ENCODE assay signal across 12 mouse cellular contexts in genomic region chr6:34887131-34887850, GRCm38 (mm10). TPM values are rescaled to one million over a fixed set of nuclear protein-coding genes. Genes with fewer than 3 reads are reported as not detected.
DNase-seq lines count a peak whose midpoint lies in the region; ATAC-seq and TF ChIP-seq lines count a peak whose summit lies in the region.
"Had no signal": no experiment of that assay in that cellular context is flagged by ENCODE, and none has a peak within 500 bp of the region (broad histone marks: within the 10 kb centered on the region; RNA-seq: fewer than 3 reads in every experiment).

No protein-coding gene starts in this region.

- DNase-seq in layer of hippocampus, adult 9-11 months: peak; percentile 73
- no peak for DNase-seq in layer of hippocampus, postnatal 25 days (ENCODE audit: extremely low spot score in 1 of 2, low spot score in 1 of 2)
- DNase-seq in forebrain, embryonic 11.5 days (ENCODE audit: low spot score): peak; percentile 67
- DNase-seq in limb, embryonic 14.5 days (ENCODE audit: low spot score): no peak
- DNase-seq in retina, postnatal 1 day: peak; percentile 90
- no peak for DNase-seq in lung, postnatal 4 days
- no peak for DNase-seq in left cerebral cortex, postnatal 4 days
- DNase-seq in kidney, postnatal 14 days: no peak
- DNase-seq: lung, embryonic 14.5 days; thymus, postnatal 36 days had no signal

- H3K4me1 ChIP-seq in forebrain, embryonic 11.5 days (replicated peaks; ENCODE audit: control insufficient read depth, insufficient read depth, low read length): peaks cover 10% of the 10 kb centered on the region
- H3K4me1 ChIP-seq in limb, embryonic 14.5 days (ENCODE audit: control insufficient read depth, insufficient read depth, low read length): no peaks in the 10 kb centered on the region

- no peaks in the 10 kb centered on the region for H3K9me3 ChIP-seq in forebrain, embryonic 11.5 days (ENCODE audit: control insufficient read depth, low read length)
- H3K9me3 ChIP-seq in limb, embryonic 14.5 days (ENCODE audit: control insufficient read depth, low read length): no peaks in the 10 kb centered on the region

- H3K36me3 ChIP-seq in forebrain, embryonic 11.5 days (ENCODE audit: control insufficient read depth, insufficient read depth, low read length): no peaks in the 10 kb centered on the region; the same call in 1 of the 2 replicates
- H3K36me3 ChIP-seq in limb, embryonic 14.5 days (ENCODE audit: control insufficient read depth, insufficient read depth, low read length): peaks cover 75% of the 10 kb centered on the region

- H3K9ac ChIP-seq in forebrain, embryonic 11.5 days (ENCODE audit: low read length): no peak overlapping the region
- H3K9ac ChIP-seq in limb, embryonic 14.5 days (ENCODE audit: low read depth, low read length, severe bottlenecking): no peak overlapping the region
- H3K9ac ChIP-seq: lung, embryonic 14.5 days had no signal

- ATAC-seq in forebrain, embryonic 11.5 days (replicated peaks; ENCODE audit: low FRiP score): peak; percentile 89
- peak; percentile 87 for ATAC-seq in limb, embryonic 14.5 days (ENCODE audit: low FRiP score, low read depth)

- H3K27me3 ChIP-seq in forebrain, embryonic 11.5 days (ENCODE audit: control insufficient read depth, insufficient read depth, low read length): no peaks in the 10 kb centered on the region
- no peaks in the 10 kb centered on the region for H3K27me3 ChIP-seq in limb, embryonic 14.5 days (ENCODE audit: control insufficient read depth, insufficient read depth, low read length)

- no peak for TF ChIP-seq POLR2A in limb, embryonic 14.5 days (IDR thresholded peaks at IDR 0.05; ENCODE audit: borderline replicate concordance, extremely low read depth, insufficient read depth, insufficient read length)

- intact Hi-C loops in left cerebral cortex, postnatal 4 days (cut with DNase I): no loop called here

- WGBS in forebrain, embryonic 11.5 days: 36% methylated on average over 6 of the region's 6 CpGs
- 73% methylated on average over 6 of the region's 6 CpGs for WGBS in limb, embryonic 14.5 days

- H3K4me3 ChIP-seq in forebrain, embryonic 11.5 days (ENCODE audit: low read depth, low read length): no peak overlapping the region
- H3K4me3 ChIP-seq in limb, embryonic 14.5 days (replicated peaks; ENCODE audit: low read length): no peak overlapping the region
- H3K4me3 ChIP-seq: erythroblast, embryonic 14.5 days had no signal

- H3K4me2 ChIP-seq in forebrain, embryonic 11.5 days (ENCODE audit: low read depth, low read length, severe bottlenecking): no peak overlapping the region
- no peak overlapping the region for H3K4me2 ChIP-seq in limb, embryonic 14.5 days (replicated peaks; ENCODE audit: low read depth, low read length, severe bottlenecking)
- H3K4me2 ChIP-seq: lung, embryonic 14.5 days had no signal

- peak overlapping the region; percentile 39 for H3K27ac ChIP-seq in forebrain, embryonic 11.5 days (ENCODE audit: low read depth, low read length)
- no peak overlapping the region for H3K27ac ChIP-seq in limb, embryonic 14.5 days (replicated peaks; ENCODE audit: low read depth, low read length)

RNA-seq across cellular contexts. Expression of gene Cyren, which starts 9.4 kb away (rescaled TPM):
- 1 to 10 TPM; 4.8 TPM for total RNA-seq in layer of hippocampus, postnatal 25 days (2021)
- polyA plus RNA-seq in forebrain, embryonic 11.5 days (2014; fragmentation: Nextera tagmentation; extraction: Ambion mirVana): 13.7 and 13.9 TPM in 2 replicates
- polyA plus RNA-seq in limb, embryonic 14.5 days (2012; rRNA removed): 22.6 and 24.2 TPM in 2 replicates
- polyA plus RNA-seq in limb, embryonic 14.5 days (2014; fragmentation: Nextera tagmentation; extraction: Ambion mirVana): 11.3 and 12.4 TPM in 2 replicates
- 1 to 10 TPM; 5.3 to 5.7 TPM for total RNA-seq in left cerebral cortex, postnatal 4 days (2021)

RNA-seq across cellular contexts. Expression of gene Wdr91, which starts 23.4 kb away (rescaled TPM):
- 10 to 100 TPM; 38.7 to 41.3 TPM for total RNA-seq in layer of hippocampus, postnatal 25 days (2021)
- polyA plus RNA-seq in forebrain, embryonic 11.5 days (2014; fragmentation: Nextera tagmentation; extraction: Ambion mirVana): 12.3 and 12.9 TPM in 2 replicates
- polyA plus RNA-seq in limb, embryonic 14.5 days (2012; rRNA removed): 22.2 TPM in 2 replicates
- 9.6 and 11.3 TPM in 2 replicates for polyA plus RNA-seq in limb, embryonic 14.5 days (2014; fragmentation: Nextera tagmentation; extraction: Ambion mirVana)
- 10 to 100 TPM; 26.7 to 28.5 TPM for total RNA-seq in left cerebral cortex, postnatal 4 days (2021)

RNA-seq across cellular contexts. Expression of gene Tmem140, which starts 24.3 kb away (rescaled TPM):
- 1 to 10 TPM; 1.9 to 2.0 TPM for total RNA-seq in layer of hippocampus, postnatal 25 days (2021)
- polyA plus RNA-seq in forebrain, embryonic 11.5 days (2014; fragmentation: Nextera tagmentation; extraction: Ambion mirVana): 0.89 and 1.2 TPM in 2 replicates
- 1.2 and 1.8 TPM in 2 replicates for polyA plus RNA-seq in limb, embryonic 14.5 days (2012; rRNA removed)
- 1.2 and 2.5 TPM in 2 replicates for polyA plus RNA-seq in limb, embryonic 14.5 days (2014; fragmentation: Nextera tagmentation; extraction: Ambion mirVana)
- 1 to 10 TPM in 1 of 2 experiments, under 1 TPM in 1; 0.84 to 1.4 TPM for total RNA-seq in left cerebral cortex, postnatal 4 days (2021)
- polyA plus RNA-seq: erythroblast, embryonic 14.5 days had no signal

RNA-seq across cellular contexts. Expression of gene Stra8, which starts 32.7 kb away (rescaled TPM):
- not detected for total RNA-seq in layer of hippocampus, postnatal 25 days (2021)
- polyA plus RNA-seq in forebrain, embryonic 11.5 days (2014; fragmentation: Nextera tagmentation; extraction: Ambion mirVana): not detected in 2 replicates
- polyA plus RNA-seq in limb, embryonic 14.5 days (2012; rRNA removed): 0.05 TPM in 1 of 2 replicates, not detected in the other
- not detected in 2 replicates for polyA plus RNA-seq in limb, embryonic 14.5 days (2014; fragmentation: Nextera tagmentation; extraction: Ambion mirVana)
- total RNA-seq in left cerebral cortex, postnatal 4 days (2021): not detected
- total RNA-seq: layer of hippocampus, postnatal 14 days had no signal
- polyA plus RNA-seq: erythroblast, embryonic 14.5 days; lung, embryonic 14.5 days had no signal

Comparison
In these comparisons a context has a peak if more than half of its experiments do, and no peak if none do; other contexts are left out.
1. DNase-seq: peak in layer of hippocampus, adult 9-11 months (single experiment), forebrain, embryonic 11.5 days (single experiment) and retina, postnatal 1 day (single experiment); none in layer of hippocampus, postnatal 25 days (0 of 2), limb, embryonic 14.5 days (single experiment), lung, postnatal 4 days (0 of 2), left cerebral cortex, postnatal 4 days (single experiment) and kidney, postnatal 14 days (single experiment).